Mouse (Mus musculus) midbrain, embryonic 11.5 days (tissue): ENCODE data around the gene Gal3st1. TPM values are rescaled to one million over a fixed set of nuclear protein-coding genes. Genes with fewer than 3 reads are reported as not detected.
"Not testable (repeated sequence)": the region's sequence is repeated elsewhere in the genome, so short reads cannot be mapped to it uniquely, and the experiment has no call there.

Experiments used
- ATAC-seq: fragments of 200-750 bp; cut with Nextera tagmentation; 2 replicates; pipeline ENCODE4 v1.8.0; 2017; ENCODE audit warnings: moderate TSS enrichment, moderate library complexity; ENCODE audit not compliant: low FRiP score
- DNase-seq: peaks from one replicate; pipeline ENCODE4 v3.0.0; 2015; ENCODE audit warnings: low spot score; ENCODE audit errors: missing footprints
- H3K27ac ChIP-seq: fragments of 300-500 bp; sonication (generic); 2 replicates; pipeline ENCODE4 v1.5.1; 2014; ENCODE audit warnings: low read depth, low read length
- H3K27me3 ChIP-seq: fragments of 300-500 bp; sonication (generic); 2 replicates; pipeline ENCODE4 v1.6.1; 2014; ENCODE audit warnings: mild to moderate bottlenecking, low read length, moderate library complexity, mixed read lengths; ENCODE audit not compliant: control insufficient read depth, insufficient read depth
- H3K36me3 ChIP-seq: fragments of 300-500 bp; sonication (generic); 2 replicates; pipeline ENCODE4 v1.6.1; 2014; ENCODE audit warnings: mild to moderate bottlenecking, low read length, moderate library complexity, mixed read lengths; ENCODE audit not compliant: control insufficient read depth, insufficient read depth
- H3K4me1 ChIP-seq: fragments of 300-500 bp; sonication (generic); 2 replicates; pipeline ENCODE4 v1.6.1; 2014; ENCODE audit warnings: low read length; ENCODE audit not compliant: control insufficient read depth, insufficient read depth
- H3K4me2 ChIP-seq: fragments of 300-500 bp; sonication (generic); 2 replicates; pipeline ENCODE4 v1.6.1; 2014; ENCODE audit warnings: mild to moderate bottlenecking, moderate library complexity
- H3K4me3 ChIP-seq: fragments of 300-500 bp; sonication (generic); 2 replicates; pipeline ENCODE4 v1.5.1; 2014; ENCODE audit warnings: low read depth, low read length
- H3K9ac ChIP-seq: fragments of 300-500 bp; sonication (generic); 2 replicates; pipeline ENCODE4 v1.6.1; 2014; ENCODE audit warnings: low read length
- H3K9me3 ChIP-seq: fragments of 300-500 bp; sonication (generic); 2 replicates; pipeline ENCODE4 v1.6.1; 2016; ENCODE audit warnings: low read length; ENCODE audit not compliant: control insufficient read depth
- WGBS: fragments of 180-500 bp; shearing (Covaris S2); extraction: QIAGEN DNeasy Blood & Tissue Kit; methylation state at CpG from one replicate; pipeline ENCODE4 v1.1.7; 2014; 5-methylcytosine and 5-hydroxymethylcytosine counted together
- polyA plus RNA-seq: library from polyadenylated mRNA; unstranded; fragments of >200 nt; fragmentation: Nextera tagmentation; extraction: Ambion mirVana; gene quantifications from 2 replicates; pipeline ENCODE4 v1.2.1, GENCODE M21; 2014

Gene Gal3st1
- polyA plus RNA-seq, 1 experiment from 2014 or later = not detected

DNA sequence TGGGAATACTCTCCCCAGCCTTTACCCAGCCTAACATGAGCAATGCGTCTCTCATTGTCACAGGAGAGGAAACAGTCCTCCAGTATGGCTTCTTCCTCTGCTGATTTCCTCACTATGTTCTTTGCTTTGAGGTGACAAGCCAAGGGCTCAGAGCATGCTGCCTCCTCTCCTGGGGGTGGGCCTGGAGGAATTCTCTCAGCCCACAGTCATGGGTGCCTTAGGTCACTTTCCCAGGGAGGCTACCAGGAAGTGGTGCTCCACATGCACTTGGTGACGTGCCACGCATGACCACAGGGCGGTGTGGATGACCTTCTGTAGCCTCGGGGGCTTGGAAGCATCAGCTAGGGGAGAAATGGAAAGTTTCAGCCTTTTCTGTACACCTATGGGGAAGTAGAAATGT, 12.1 kb downstream of the Gal3st1 start:
- Histone ChIP-seq H3K27me3 (peaks cover 26% of the 10 kb centered on the region), H3K36me3 (no peaks in the 10 kb centered on the region), H3K9ac (no peak overlapping the region), H3K4me2 (no peak overlapping the region), H3K27ac (no peak overlapping the region), H3K4me3 (no peak overlapping the region), H3K9me3 (no peaks in the 10 kb centered on the region), H3K4me1 (peaks cover 4% of the 10 kb centered on the region; the same call in 1 of the 2 replicates)
- WGBS = 91% methylated on average over 5 of the region's 5 CpGs
- DNase-seq (no peak), ATAC-seq (no peak)

GRCm38 (mm10) chr11:3996840-3997239, 13.4 kb downstream of the Gal3st1 start:
- peaks cover 4% of the 10 kb centered on the region; the same call in 1 of the 2 replicates for H3K4me1 ChIP-seq
- no peaks in the 10 kb centered on the region for H3K9me3 ChIP-seq
- H3K4me2 ChIP-seq = no peak overlapping the region
- DNase-seq (no peak), ATAC-seq (no peak)
- 85% methylated on average over 3 of the region's 3 CpGs for WGBS
- no peak overlapping the region for H3K4me3 ChIP-seq
- H3K9ac ChIP-seq = no peak overlapping the region
- H3K27ac ChIP-seq = no peak overlapping the region
- H3K27me3 ChIP-seq = peaks cover 26% of the 10 kb centered on the region
- H3K36me3 ChIP-seq = no peaks in the 10 kb centered on the region

DNA sequence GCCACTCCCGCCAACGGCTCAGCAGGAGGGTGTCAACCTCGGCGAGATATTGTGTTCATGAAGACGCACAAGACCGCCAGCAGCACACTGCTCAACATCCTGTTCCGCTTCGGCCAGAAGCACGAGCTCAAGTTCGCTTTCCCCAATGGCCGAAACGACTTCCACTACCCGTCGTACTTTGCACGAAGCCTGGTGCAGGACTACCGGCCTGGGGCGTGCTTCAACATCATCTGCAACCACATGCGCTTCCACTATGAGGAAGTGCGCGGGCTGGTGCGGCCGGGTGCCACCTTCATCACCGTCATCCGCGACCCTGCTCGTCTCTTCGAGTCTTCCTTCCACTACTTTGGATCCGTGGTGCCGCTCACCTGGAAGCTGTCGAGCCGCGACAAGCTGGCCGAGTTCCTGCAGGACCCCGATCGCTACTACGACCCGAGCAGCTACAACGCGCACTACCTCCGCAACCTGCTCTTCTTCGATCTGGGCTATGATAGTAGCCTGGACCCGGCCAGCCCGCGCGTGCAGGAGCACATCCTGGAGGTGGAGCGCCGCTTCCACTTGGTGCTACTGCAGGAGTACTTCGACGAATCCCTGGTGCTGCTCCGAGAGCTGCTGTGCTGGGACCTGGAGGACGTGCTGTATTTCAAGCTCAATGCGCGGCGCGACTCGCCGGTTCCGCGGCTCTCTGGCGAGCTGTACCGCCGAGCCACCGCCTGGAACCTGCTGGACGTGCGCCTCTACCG, 14.7 kb downstream of the Gal3st1 start:
- 6% methylated on average over 66 of the region's 66 CpGs for WGBS
- Histone ChIP-seq H3K27ac (no peak overlapping the region), H3K9ac (no peak overlapping the region), H3K36me3 (no peaks in the 10 kb centered on the region), H3K4me2 (peak overlapping the region; percentile 40), H3K27me3 (peaks cover 26% of the 10 kb centered on the region), H3K4me1 (peaks cover 4% of the 10 kb centered on the region; the same call in 1 of the 2 replicates), H3K4me3 (peak overlapping the region; percentile 16), H3K9me3 (no peaks in the 10 kb centered on the region)
- no peak for ATAC-seq
- DNase-seq = peak; percentile 88

- Histone ChIP-seq H3K4me1 (peaks cover 4% of the 10 kb centered on the region; the same call in 1 of the 2 replicates), H3K4me3 (no peak overlapping the region), H3K9me3 (no peaks in the 10 kb centered on the region), H3K27ac (no peak overlapping the region), H3K4me2 (no peak overlapping the region), H3K36me3 (no peaks in the 10 kb centered on the region), H3K9ac (no peak overlapping the region), H3K27me3 (peaks cover 26% of the 10 kb centered on the region)
- DNase-seq = no peak
- ATAC-seq = no peak
- 79% methylated on average over 5 of the region's 5 CpGs for WGBS
Measured at GRCm38 (mm10) chr11:3999547-3999946, 16.1 kb downstream of the Gal3st1 start.

GRCm38 (mm10) chr11:4001603-4002002, 18.2 kb downstream of the Gal3st1 start:
- H3K36me3 ChIP-seq = no peaks in the 10 kb centered on the region
- no peak overlapping the region for H3K4me2 ChIP-seq
- 9% methylated on average over 5 of the region's 5 CpGs for WGBS
- H3K27me3 ChIP-seq = peaks cover 26% of the 10 kb centered on the region
- no peak overlapping the region for H3K27ac ChIP-seq
- peaks cover 4% of the 10 kb centered on the region; the same call in 1 of the 2 replicates for H3K4me1 ChIP-seq
- no peak overlapping the region for H3K4me3 ChIP-seq
- no peak overlapping the region for H3K9ac ChIP-seq
- peak; percentile 93 for DNase-seq
- no peak for ATAC-seq
- H3K9me3 ChIP-seq = no peaks in the 10 kb centered on the region

DNA sequence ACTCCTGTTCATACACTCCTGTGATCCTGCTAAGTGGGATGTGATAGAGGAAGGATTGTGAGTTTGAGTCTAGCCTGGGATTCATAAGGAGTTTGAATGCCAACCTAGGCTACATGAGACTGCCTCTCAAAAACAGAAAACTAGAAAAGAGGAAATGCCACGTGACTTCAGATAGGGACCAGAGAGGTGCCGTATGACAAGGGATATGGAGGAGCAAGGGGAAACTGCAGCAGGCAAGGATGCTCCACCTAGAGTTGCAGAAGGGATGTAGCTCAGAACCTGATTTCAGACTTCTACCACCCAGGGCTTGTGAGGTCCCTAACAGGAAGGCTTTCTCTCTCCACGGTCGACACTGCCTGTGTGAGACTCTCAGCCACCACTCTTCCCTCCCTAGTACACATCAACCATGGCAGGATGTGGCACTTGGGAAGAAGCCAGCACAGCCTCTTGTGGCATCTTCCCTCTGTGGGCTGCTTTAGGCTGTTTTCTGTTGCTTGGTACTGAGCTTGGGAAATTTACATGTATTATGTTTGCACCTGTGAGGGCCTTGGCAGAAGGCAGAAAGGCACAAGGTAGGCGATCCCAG, 21.9 kb downstream of the Gal3st1 start:
- no peak for ATAC-seq

GRCm38 (mm10) chr11:4006462-4006861, 23.0 kb downstream of the Gal3st1 start:
- H3K27me3 ChIP-seq = no peaks in the 10 kb centered on the region
- ATAC-seq (no peak), DNase-seq (no peak)
- H3K9me3 ChIP-seq = no peaks in the 10 kb centered on the region
- H3K4me1 ChIP-seq = no peaks in the 10 kb centered on the region
- no peak overlapping the region for H3K4me3 ChIP-seq
- H3K27ac ChIP-seq = no peak overlapping the region
- 81% methylated on average over 3 of the region's 3 CpGs for WGBS
- H3K9ac ChIP-seq = no peak overlapping the region
- H3K36me3 ChIP-seq = no peaks in the 10 kb centered on the region
- no peak overlapping the region for H3K4me2 ChIP-seq

More for the DNA sequence above, 21.9 kb downstream of the Gal3st1 start:
- WGBS = 66% methylated on average over 5 of the region's 5 CpGs
- Histone ChIP-seq H3K4me1 (no peaks in the 10 kb centered on the region), H3K27ac (no peak overlapping the region), H3K9me3 (no peaks in the 10 kb centered on the region), H3K27me3 (no peaks in the 10 kb centered on the region), H3K4me3 (no peak overlapping the region), H3K4me2 (no peak overlapping the region), H3K36me3 (no peaks in the 10 kb centered on the region), H3K9ac (no peak overlapping the region)
- DNase-seq = no peak

DNA sequence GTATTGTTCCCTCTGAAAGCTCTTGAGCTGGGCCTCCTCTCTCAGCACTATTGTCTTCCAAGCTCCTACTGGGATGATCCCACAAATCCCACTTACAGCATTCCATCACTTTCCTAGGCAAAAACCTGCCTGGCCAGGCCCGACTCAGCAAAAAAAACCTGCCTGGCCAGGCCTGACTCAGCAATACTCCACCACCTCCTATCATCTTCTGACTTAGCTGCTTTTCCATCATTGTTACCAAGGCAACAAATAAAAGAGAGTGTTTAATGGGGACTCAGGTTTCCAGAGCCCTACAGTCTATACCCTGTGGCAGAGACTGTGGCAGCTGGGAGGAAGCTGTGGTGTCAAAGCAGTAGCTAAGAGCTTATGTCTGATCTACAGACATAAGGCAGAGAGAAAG, 29.2 kb downstream of the Gal3st1 start:
- Histone ChIP-seq H3K4me2 (no peak overlapping the region), H3K27me3 (no peaks in the 10 kb centered on the region), H3K9me3 (no peaks in the 10 kb centered on the region), H3K9ac (no peak overlapping the region), H3K27ac (no peak overlapping the region), H3K4me3 (no peak overlapping the region), H3K4me1 (no peaks in the 10 kb centered on the region), H3K36me3 (no peaks in the 10 kb centered on the region)
- DNase-seq (no peak), ATAC-seq (no peak)
- 48% methylated on average over 1 of the region's 1 CpGs for WGBS

DNA sequence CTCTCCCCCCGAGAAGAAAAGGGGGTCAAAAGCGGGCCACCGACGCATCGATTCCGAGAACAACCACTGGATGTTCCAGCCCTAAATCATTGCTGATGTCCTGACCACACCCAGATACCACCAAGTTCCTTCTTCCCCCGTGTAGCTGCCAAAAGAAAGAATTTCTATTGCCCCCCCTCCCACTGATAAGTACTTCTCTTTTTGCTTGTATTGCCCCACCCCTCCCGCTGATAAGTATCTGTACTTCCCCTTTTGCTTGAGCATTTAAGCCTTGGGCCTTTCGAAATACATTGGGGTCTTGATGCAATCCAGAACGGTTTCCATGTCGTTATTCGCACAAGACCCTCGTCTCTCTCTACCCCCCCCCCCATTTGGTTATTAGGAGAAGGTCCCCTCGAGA, 32.4 kb downstream of the Gal3st1 start:
- H3K36me3 ChIP-seq, H3K9me3 ChIP-seq, H3K4me2 ChIP-seq, H3K27ac ChIP-seq, H3K9ac ChIP-seq, DNase-seq, H3K4me3 ChIP-seq, ATAC-seq, H3K27me3 ChIP-seq, H3K4me1 ChIP-seq: not testable (repeated sequence)
- 91% methylated on average over 14 of the region's 14 CpGs for WGBS
